Mouse (Mus musculus): Measurements from ENCODE around the gene Rreb1. TPM values are rescaled to one million over a fixed set of nuclear protein-coding genes. Genes with fewer than 3 reads are reported as not detected.
A peak's percentile ranks its signal among the peaks of the same experiment; 100 is the strongest.

Rreb1 gene
- polyA plus RNA-seq, 1 experiment from 2014 or later, result 3.9 TPM

DNA sequence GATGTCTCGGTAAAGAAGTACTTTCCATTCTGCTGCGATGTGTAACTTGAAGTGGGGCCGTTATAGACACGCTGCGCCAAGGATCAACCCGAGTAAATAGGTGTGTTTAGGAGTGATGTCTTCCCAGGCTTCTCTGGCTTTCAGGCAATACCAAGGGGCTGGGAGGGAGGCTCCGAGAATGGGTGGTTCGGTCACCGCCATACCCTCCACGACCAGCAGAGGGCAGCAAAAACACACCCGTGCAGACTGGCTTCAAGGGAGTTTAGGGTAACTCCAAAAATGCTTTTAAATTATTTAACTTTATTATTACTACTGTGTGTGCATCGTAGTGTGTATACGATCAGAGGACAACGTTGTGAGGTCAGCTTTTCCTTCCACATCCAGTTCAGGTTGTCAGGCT, 191.1 kb downstream of the Rreb1 start:
- 0 out of 2 replicates have a peak, but pooled peaks have one; percentile 14 for ATAC-seq (ENCODE audit: low FRiP score, low read depth)
- WGBS, result 7% methylated on average over 14 of the region's 14 CpGs

DNA sequence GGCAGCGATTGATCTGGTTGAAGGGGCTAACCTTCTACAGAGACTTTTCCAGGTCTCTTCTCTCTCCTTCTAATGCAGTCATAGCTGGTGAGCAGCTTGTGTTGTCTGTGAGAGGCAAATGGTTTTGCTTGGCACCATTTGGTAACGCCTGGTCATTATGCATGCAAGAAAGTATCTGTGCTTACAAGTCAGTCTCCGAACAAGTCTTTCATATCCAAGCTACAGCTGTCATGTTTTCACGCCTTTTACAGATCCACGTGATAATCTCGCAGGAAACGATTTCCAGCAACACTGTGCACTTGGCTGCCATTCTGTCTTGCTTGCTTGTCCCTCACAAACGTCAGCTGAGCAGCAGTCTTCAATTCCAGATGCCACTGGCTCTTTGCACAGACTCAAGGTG, 191.8 kb downstream of the Rreb1 start:
- no peak overlapping the region for H3K4me2 ChIP-seq (replicated peaks)
- H3K4me3 ChIP-seq, result no peak overlapping the region
- H3K9me3 ChIP-seq, result no peaks in the 10 kb centered on the region
- H3K27ac ChIP-seq, result no peak overlapping the region
- no peak for ATAC-seq (ENCODE audit: low FRiP score, low read depth)
- no peak overlapping the region for H3K9ac ChIP-seq
- no peaks in the 10 kb centered on the region for H3K27me3 ChIP-seq (replicated peaks)
- peaks cover 15% of the 10 kb centered on the region; the same call in 1 of the 2 replicates for H3K4me1 ChIP-seq
- H3K36me3 ChIP-seq, result no peaks in the 10 kb centered on the region
- 75% methylated on average over 8 of the region's 8 CpGs for WGBS

More for the DNA sequence above, 191.1 kb downstream of the Rreb1 start:
- Histone ChIP-seq H3K36me3 (no peaks in the 10 kb centered on the region), H3K9me3 (no peaks in the 10 kb centered on the region), H3K27me3 (replicated peaks) (no peaks in the 10 kb centered on the region; the same call in 1 of the 2 replicates), H3K4me1 (peaks cover 18% of the 10 kb centered on the region; the same call in 1 of the 2 replicates), H3K4me2 (replicated peaks) (peak overlapping the region; percentile 29; the same call in 1 of the 2 replicates), H3K4me3 (no peak overlapping the region), H3K9ac (no peak overlapping the region), H3K27ac (no peak overlapping the region)

GRCm38 (mm10) chr13:37970887-37971530, 192.8 kb downstream of the Rreb1 start:
- H3K4me1 ChIP-seq, result peaks cover 15% of the 10 kb centered on the region; the same call in 1 of the 2 replicates
- H3K27ac ChIP-seq, result no peak overlapping the region
- ATAC-seq (ENCODE audit: low FRiP score, low read depth), result no peak
- no peak overlapping the region for H3K4me3 ChIP-seq
- H3K36me3 ChIP-seq, result no peaks in the 10 kb centered on the region
- no peak overlapping the region for H3K9ac ChIP-seq
- 88% methylated on average over 11 of the region's 11 CpGs for WGBS
- H3K27me3 ChIP-seq (replicated peaks), result no peaks in the 10 kb centered on the region
- no peaks in the 10 kb centered on the region for H3K9me3 ChIP-seq
- H3K4me2 ChIP-seq (replicated peaks), result no peak overlapping the region

DNA sequence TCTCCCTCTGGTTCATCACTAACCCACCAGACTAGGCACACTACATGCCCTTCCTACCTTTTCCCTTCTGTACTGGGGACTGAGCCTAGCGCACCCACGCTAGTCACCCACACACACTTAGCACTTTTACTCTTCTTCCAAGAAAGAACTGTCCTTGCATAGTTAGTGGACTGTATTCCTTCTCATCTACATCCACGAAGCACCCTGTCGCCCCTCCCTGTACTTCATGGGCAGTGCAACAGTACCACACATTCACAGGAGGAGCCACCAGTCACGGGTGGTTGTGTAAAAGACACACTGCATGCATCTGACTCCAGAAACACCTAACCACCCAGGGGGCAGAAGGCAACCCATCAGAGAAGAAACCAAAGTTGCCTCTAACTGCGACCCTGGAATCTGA, 195.8 kb downstream of the Rreb1 start:
- 91% methylated on average over 6 of the region's 6 CpGs for WGBS
- Histone ChIP-seq H3K36me3 (peaks cover 13% of the 10 kb centered on the region), H3K27me3 (replicated peaks) (no peaks in the 10 kb centered on the region), H3K27ac (no peak overlapping the region), H3K4me2 (replicated peaks) (no peak overlapping the region), H3K9me3 (no peaks in the 10 kb centered on the region), H3K4me3 (no peak overlapping the region), H3K4me1 (no peaks in the 10 kb centered on the region), H3K9ac (no peak overlapping the region)
- ATAC-seq (ENCODE audit: low FRiP score, low read depth), result no peak

DNA sequence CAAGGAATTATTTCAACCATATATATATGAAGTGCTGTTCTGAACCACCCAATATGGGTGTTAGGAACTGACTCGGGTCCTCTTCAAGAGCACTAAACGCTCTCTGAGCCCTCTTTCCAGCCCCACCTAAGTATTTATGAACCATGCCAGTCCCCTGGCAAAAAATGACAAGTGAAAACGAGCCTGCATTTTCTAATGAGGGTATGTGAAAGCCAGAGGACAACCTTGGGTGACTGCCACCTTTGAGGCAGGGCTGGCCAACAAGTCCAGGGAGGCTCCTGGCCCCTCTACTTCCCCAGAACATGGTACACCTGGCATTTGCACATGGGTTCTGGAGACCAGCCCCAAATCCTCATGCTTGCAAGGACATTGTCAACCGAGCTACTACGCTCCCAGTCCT, 196.5 kb downstream of the Rreb1 start:
- WGBS, result 89% methylated on average over 5 of the region's 5 CpGs

DNA sequence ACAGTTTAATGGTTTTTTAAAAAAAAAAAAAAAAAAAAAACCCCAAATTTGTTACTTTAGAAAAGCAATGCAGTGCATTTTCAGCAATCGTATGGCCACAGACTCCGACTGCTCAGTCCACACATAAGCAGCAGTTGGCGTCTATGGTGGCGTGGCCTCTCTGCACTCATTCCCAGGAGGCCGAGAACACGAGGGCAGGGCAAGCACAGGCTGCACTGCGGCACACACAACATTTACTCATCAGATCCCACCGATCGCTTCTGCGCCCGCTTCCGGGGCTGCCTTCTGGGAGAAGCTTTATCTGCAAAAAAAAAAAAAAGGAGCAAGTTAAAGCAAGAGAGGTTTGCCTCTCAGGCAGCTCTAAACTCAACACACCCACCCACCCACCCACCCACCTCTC, 201.3 kb downstream of the Rreb1 start:
- no peak for ATAC-seq (ENCODE audit: low FRiP score, low read depth)
- H3K4me2 ChIP-seq (replicated peaks), result no peak overlapping the region
- no peak overlapping the region for H3K27ac ChIP-seq
- H3K27me3 ChIP-seq (replicated peaks), result no peaks in the 10 kb centered on the region
- WGBS, result 91% methylated on average over 12 of the region's 12 CpGs
- H3K9me3 ChIP-seq, result no peaks in the 10 kb centered on the region
- no peak overlapping the region for H3K9ac ChIP-seq
- no peak overlapping the region for H3K4me3 ChIP-seq
- peaks cover 62% of the 10 kb centered on the region for H3K36me3 ChIP-seq
- H3K4me1 ChIP-seq, result no peaks in the 10 kb centered on the region

More for the DNA sequence above, 196.5 kb downstream of the Rreb1 start:
- Histone ChIP-seq H3K27ac (no peak overlapping the region), H3K4me3 (no peak overlapping the region), H3K36me3 (peaks cover 19% of the 10 kb centered on the region), H3K4me1 (no peaks in the 10 kb centered on the region), H3K9ac (no peak overlapping the region), H3K4me2 (replicated peaks) (no peak overlapping the region), H3K9me3 (no peaks in the 10 kb centered on the region), H3K27me3 (replicated peaks) (no peaks in the 10 kb centered on the region)
- no peak for ATAC-seq (ENCODE audit: low FRiP score, low read depth)

DNA sequence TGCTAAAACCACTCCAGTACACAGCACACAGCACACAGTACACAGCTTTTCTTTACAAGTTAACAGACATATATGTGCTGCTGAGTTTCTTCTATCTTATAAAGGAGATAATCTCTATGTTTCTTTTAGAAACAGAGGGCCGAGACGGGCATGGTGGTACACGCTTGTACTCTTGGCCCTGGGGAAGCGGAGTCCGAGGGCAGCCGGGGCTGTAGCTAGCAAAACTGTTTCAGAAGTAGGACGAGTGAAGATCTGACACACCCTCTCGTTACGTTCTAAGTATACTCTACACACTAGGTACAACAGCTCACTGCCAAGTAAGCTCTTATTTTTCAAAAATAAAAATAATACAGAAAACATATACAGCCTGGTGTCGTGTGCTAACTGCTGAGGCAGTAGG, 202.1 kb downstream of the Rreb1 start:
- Histone ChIP-seq H3K4me3 (no peak overlapping the region), H3K9me3 (no peaks in the 10 kb centered on the region), H3K36me3 (peaks cover 69% of the 10 kb centered on the region), H3K27me3 (replicated peaks) (no peaks in the 10 kb centered on the region), H3K4me2 (replicated peaks) (no peak overlapping the region), H3K9ac (no peak overlapping the region), H3K27ac (no peak overlapping the region), H3K4me1 (no peaks in the 10 kb centered on the region)
- 96% methylated on average over 10 of the region's 10 CpGs for WGBS
- no peak for ATAC-seq (ENCODE audit: low FRiP score, low read depth)

DNA sequence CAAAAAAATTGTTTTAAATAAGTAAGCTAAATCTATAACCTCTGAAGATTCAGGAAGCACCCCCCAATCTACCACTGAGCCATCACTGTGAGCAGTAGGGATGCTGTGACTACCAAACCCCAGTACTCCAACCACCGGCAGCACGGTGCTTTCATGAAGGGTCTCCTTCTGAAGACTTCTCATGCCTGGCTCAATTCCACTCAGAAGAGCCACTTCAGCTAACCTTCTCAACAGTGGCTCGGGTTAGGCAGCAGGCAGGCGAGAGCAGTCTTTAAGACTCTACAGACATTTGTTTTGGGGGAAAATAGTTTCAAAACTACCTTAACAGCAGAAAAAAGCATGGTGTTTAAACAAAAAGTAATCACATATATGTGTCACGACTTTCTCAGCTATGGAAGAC, 202.9 kb downstream of the Rreb1 start:
- H3K4me3 ChIP-seq, result no peak overlapping the region
- no peak overlapping the region for H3K9ac ChIP-seq
- H3K36me3 ChIP-seq, result peaks cover 75% of the 10 kb centered on the region
- ATAC-seq (ENCODE audit: low FRiP score, low read depth), result no peak
- no peaks in the 10 kb centered on the region for H3K4me1 ChIP-seq
- no peaks in the 10 kb centered on the region for H3K9me3 ChIP-seq
- no peak overlapping the region for H3K4me2 ChIP-seq (replicated peaks)
- H3K27me3 ChIP-seq (replicated peaks), result no peaks in the 10 kb centered on the region
- WGBS, result 92% methylated on average over 5 of the region's 5 CpGs
- H3K27ac ChIP-seq, result no peak overlapping the region

GRCm38 (mm10) chr13:37986166-37986565, 208.0 kb downstream of the Rreb1 start:
- 79% methylated on average over 10 of the region's 10 CpGs for WGBS
- H3K4me3 ChIP-seq, result no peak overlapping the region
- H3K27ac ChIP-seq, result no peak overlapping the region
- H3K36me3 ChIP-seq, result peaks cover 89% of the 10 kb centered on the region
- no peak overlapping the region for H3K9ac ChIP-seq
- H3K9me3 ChIP-seq, result no peaks in the 10 kb centered on the region
- no peaks in the 10 kb centered on the region for H3K4me1 ChIP-seq
- no peak for ATAC-seq (ENCODE audit: low FRiP score, low read depth)
- no peaks in the 10 kb centered on the region for H3K27me3 ChIP-seq (replicated peaks)
- H3K4me2 ChIP-seq (replicated peaks), result no peak overlapping the region

DNA sequence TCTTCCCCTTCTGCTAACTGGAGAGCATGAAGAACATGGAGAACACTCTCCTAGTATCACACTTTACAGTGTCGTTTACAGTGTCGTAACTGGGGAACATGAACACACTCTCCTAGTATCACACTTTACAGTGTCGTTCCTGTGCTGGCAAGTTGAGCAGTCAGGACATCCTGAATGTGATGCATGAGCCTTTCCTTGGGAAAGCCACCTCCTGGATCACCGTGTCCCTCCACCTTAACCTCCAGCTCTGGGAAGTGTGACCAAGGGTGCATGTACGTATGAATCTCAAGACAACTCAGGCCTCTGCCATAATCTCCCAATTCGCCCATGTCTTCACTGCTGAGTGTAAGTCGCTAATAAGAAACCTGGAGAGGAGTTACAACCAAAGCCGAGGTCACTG, 211.5 kb downstream of the Rreb1 start:
- no peak for ATAC-seq (ENCODE audit: low FRiP score, low read depth)
- Histone ChIP-seq H3K36me3 (peaks cover 60% of the 10 kb centered on the region), H3K4me2 (replicated peaks) (no peak overlapping the region), H3K4me3 (no peak overlapping the region), H3K9ac (no peak overlapping the region), H3K9me3 (no peaks in the 10 kb centered on the region), H3K27me3 (replicated peaks) (no peaks in the 10 kb centered on the region), H3K4me1 (peaks cover 8% of the 10 kb centered on the region), H3K27ac (no peak overlapping the region)
- WGBS, result 94% methylated on average over 8 of the region's 8 CpGs

GRCm38 (mm10) chr13:37992638-37993371, 214.6 kb downstream of the Rreb1 start:
- 17% methylated on average over 10 of the region's 10 CpGs for WGBS
- no peak overlapping the region for H3K27ac ChIP-seq
- no peaks in the 10 kb centered on the region for H3K9me3 ChIP-seq

GRCm38 (mm10) chr13:37993376-37993703, 215.1 kb downstream of the Rreb1 start:
- Histone ChIP-seq H3K4me1 (peaks cover 9% of the 10 kb centered on the region), H3K27me3 (replicated peaks) (no peaks in the 10 kb centered on the region), H3K9me3 (no peaks in the 10 kb centered on the region), H3K4me2 (replicated peaks) (peak overlapping the region; percentile 77), H3K36me3 (peaks cover 27% of the 10 kb centered on the region), H3K4me3 (peak overlapping the region; percentile 90), H3K27ac (peak overlapping the region; percentile 86; the same call in 1 of the 2 replicates), H3K9ac (peak overlapping the region; percentile 91)
- no peak for ATAC-seq (ENCODE audit: low FRiP score, low read depth)
- WGBS, result 1% methylated on average over 17 of the region's 17 CpGs

More at GRCm38 (mm10) chr13:37992638-37993371, 214.6 kb downstream of the Rreb1 start:
- Histone ChIP-seq H3K36me3 (peaks cover 32% of the 10 kb centered on the region), H3K4me2 (replicated peaks) (peak overlapping the region; percentile 77), H3K4me3 (peak overlapping the region; percentile 90), H3K4me1 (peaks cover 9% of the 10 kb centered on the region), H3K9ac (peak overlapping the region; percentile 91), H3K27me3 (replicated peaks) (no peaks in the 10 kb centered on the region)
- ATAC-seq (ENCODE audit: low FRiP score, low read depth), result no peak

All from neural tube, embryonic 12.5 days (tissue).